8 mouse cellular contexts compared by ENCODE assay signal in the genomic region with DNA sequence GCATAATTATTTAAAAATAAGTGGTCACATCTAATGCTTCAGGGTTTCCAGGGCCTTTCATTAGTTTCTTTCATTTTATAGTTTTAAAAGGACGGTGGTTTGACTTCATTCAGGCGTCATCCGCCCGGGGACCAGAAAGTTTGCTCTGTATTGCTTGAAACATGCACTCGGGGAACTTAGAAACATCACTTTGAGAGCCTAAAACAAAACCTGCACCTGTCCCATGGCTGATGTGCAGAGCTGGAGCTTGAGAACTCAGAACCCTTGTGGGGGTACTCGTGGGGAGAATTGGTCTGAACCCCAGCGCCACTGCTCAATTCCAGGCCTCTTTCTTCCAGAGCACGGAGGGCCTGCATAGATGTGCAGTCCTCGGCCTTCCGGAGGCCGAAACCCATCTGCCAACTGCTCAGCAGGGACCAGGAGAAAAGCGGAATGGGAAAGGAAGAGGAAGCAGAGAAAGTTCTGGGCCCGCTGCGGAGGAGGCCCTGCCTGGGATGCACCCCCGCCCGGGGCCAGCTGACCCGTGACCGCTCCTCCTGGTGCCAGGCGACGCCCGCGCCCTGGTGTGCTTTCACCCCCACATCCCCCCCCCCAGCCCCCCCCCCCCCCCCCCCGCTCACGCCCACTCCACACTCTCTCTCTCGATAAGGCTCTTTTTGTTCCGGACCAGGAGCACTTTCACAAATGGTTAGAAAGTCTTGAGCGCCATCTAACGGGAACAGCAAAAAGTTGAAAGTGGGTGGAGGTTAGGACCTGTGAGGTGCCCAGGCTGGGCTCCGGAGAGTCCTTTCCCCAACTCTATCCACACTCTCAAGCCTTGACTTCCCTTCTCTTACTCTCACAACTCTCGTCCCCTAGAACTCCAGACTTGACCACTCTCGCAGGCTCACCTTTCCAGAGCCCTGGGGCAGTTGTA. TPM values are rescaled to one million over a fixed set of nuclear protein-coding genes. Genes with fewer than 3 reads are reported as not detected.
DNase-seq lines count a peak whose midpoint lies in the region; ATAC-seq and TF ChIP-seq lines count a peak whose summit lies in the region.

No protein-coding gene starts in this region.

- peak; percentile 92 for DNase-seq in heart, adult 11 months
- DNase-seq in heart, postnatal 14 days, result no peak
- peak; percentile 88 for DNase-seq in brain, adult 2 months (ENCODE audit: low read depth, low spot score)
- DNase-seq in forebrain, embryonic 11.5 days (ENCODE audit: low spot score), result peak; percentile 88
- DNase-seq in hindbrain, postnatal 0 days (ENCODE audit: low spot score), result peak; percentile 88
- peak; percentile 66 for DNase-seq in limb, embryonic 10.5 days (ENCODE audit: low spot score)
- DNase-seq in midbrain, embryonic 14.5 days, result peak; percentile 91
- DNase-seq in natural killer cell, adult 2 months (ENCODE audit: low spot score in 2 of 2), result no peak

- no peaks in the 10 kb centered on the region for H3K36me3 ChIP-seq in forebrain, embryonic 11.5 days (ENCODE audit: control insufficient read depth, insufficient read depth, low read length)
- no peaks in the 10 kb centered on the region for H3K36me3 ChIP-seq in hindbrain, postnatal 0 days (ENCODE audit: insufficient read depth, low read length)
- H3K36me3 ChIP-seq in limb, embryonic 10.5 days, result no peaks in the 10 kb centered on the region
- H3K36me3 ChIP-seq in midbrain, embryonic 14.5 days (ENCODE audit: control insufficient read depth, insufficient read depth, low read length), result no peaks in the 10 kb centered on the region

- H3K4me3 ChIP-seq in forebrain, embryonic 11.5 days (ENCODE audit: low read depth, low read length), result peak overlapping the region; percentile 61
- peak overlapping the region; percentile 45 for H3K4me3 ChIP-seq in hindbrain, postnatal 0 days (ENCODE audit: low read length)
- H3K4me3 ChIP-seq in limb, embryonic 10.5 days, result peak overlapping the region; percentile 48
- H3K4me3 ChIP-seq in midbrain, embryonic 14.5 days (replicated peaks; ENCODE audit: low read depth, low read length), result peak overlapping the region; percentile 59

- H3K4me1 ChIP-seq in forebrain, embryonic 11.5 days (replicated peaks; ENCODE audit: control insufficient read depth, insufficient read depth, low read length), result peaks cover 14% of the 10 kb centered on the region; the same call in 1 of the 2 replicates
- H3K4me1 ChIP-seq in hindbrain, postnatal 0 days (ENCODE audit: insufficient read depth, low read length), result no peaks in the 10 kb centered on the region; the same call in 1 of the 2 replicates
- peaks cover 18% of the 10 kb centered on the region for H3K4me1 ChIP-seq in limb, embryonic 10.5 days
- peaks cover 26% of the 10 kb centered on the region for H3K4me1 ChIP-seq in midbrain, embryonic 14.5 days (ENCODE audit: control insufficient read depth, insufficient read depth, low read length)

- 1% methylated on average over 24 of the region's 31 CpGs for WGBS in forebrain, embryonic 11.5 days
- 5% methylated on average over 26 of the region's 31 CpGs for WGBS in hindbrain, postnatal 0 days
- under 1% methylated on average over 22 of the region's 31 CpGs for WGBS in limb, embryonic 10.5 days
- under 1% methylated on average over 26 of the region's 31 CpGs for WGBS in midbrain, embryonic 14.5 days

- intact Hi-C loops in heart, postnatal 14 days (cut with DNase I), result loop anchor here (5.0 to 10.0 kb wide), 3 partner anchors 819 to 1837 kb away; no protein-coding TSS in a partner anchor

- H3K27ac ChIP-seq in forebrain, embryonic 11.5 days (ENCODE audit: low read depth, low read length), result peak overlapping the region; percentile 88
- H3K27ac ChIP-seq in hindbrain, postnatal 0 days, result peak overlapping the region; percentile 65
- 0 out of 2 replicates have a peak overlapping the region, but pooled peaks have one; percentile 14 for H3K27ac ChIP-seq in limb, embryonic 10.5 days
- H3K27ac ChIP-seq in midbrain, embryonic 14.5 days (replicated peaks; ENCODE audit: low read depth, low read length), result peak overlapping the region; percentile 87

- ATAC-seq in forebrain, embryonic 11.5 days (replicated peaks; ENCODE audit: low FRiP score), result peak; percentile 72
- ATAC-seq in hindbrain, postnatal 0 days, result peak; percentile 79
- peak; percentile 57 for ATAC-seq in midbrain, embryonic 14.5 days (ENCODE audit: low FRiP score, low TSS enrichment)

- peak; percentile 73 for TF ChIP-seq CTCF in hindbrain, postnatal 0 days (IDR thresholded peaks at IDR 0.05; ENCODE audit: low read depth)

- H3K9me3 ChIP-seq in forebrain, embryonic 11.5 days (ENCODE audit: control insufficient read depth, low read length), result no peaks in the 10 kb centered on the region
- H3K9me3 ChIP-seq in hindbrain, postnatal 0 days (ENCODE audit: low read length), result no peaks in the 10 kb centered on the region
- no peaks in the 10 kb centered on the region for H3K9me3 ChIP-seq in limb, embryonic 10.5 days (replicated peaks)
- no peaks in the 10 kb centered on the region for H3K9me3 ChIP-seq in midbrain, embryonic 14.5 days (ENCODE audit: control insufficient read depth, low read length)

- peak overlapping the region; percentile 90 for H3K9ac ChIP-seq in forebrain, embryonic 11.5 days (ENCODE audit: low read length)
- H3K9ac ChIP-seq in hindbrain, postnatal 0 days (replicated peaks; ENCODE audit: low read length), result peak overlapping the region; percentile 54
- peak overlapping the region; percentile 71 for H3K9ac ChIP-seq in midbrain, embryonic 14.5 days (replicated peaks; ENCODE audit: low read length)

- no peaks in the 10 kb centered on the region for H3K27me3 ChIP-seq in forebrain, embryonic 11.5 days (ENCODE audit: control insufficient read depth, insufficient read depth, low read length)
- H3K27me3 ChIP-seq in hindbrain, postnatal 0 days (ENCODE audit: insufficient read depth, low read length), result peaks cover 6% of the 10 kb centered on the region; the same call in 1 of the 2 replicates
- peaks cover 100% of the 10 kb centered on the region for H3K27me3 ChIP-seq in limb, embryonic 10.5 days (ENCODE audit: low read depth, poor library complexity, severe bottlenecking)
- H3K27me3 ChIP-seq in midbrain, embryonic 14.5 days (ENCODE audit: control insufficient read depth, insufficient read depth, low read length), result peaks cover 5% of the 10 kb centered on the region; the same call in 1 of the 2 replicates

- H3K4me2 ChIP-seq in forebrain, embryonic 11.5 days (ENCODE audit: low read depth, low read length, severe bottlenecking), result peak overlapping the region; percentile 75
- H3K4me2 ChIP-seq in hindbrain, postnatal 0 days (ENCODE audit: low read depth, low read length), result peak overlapping the region; percentile 67
- peak overlapping the region; percentile 72 for H3K4me2 ChIP-seq in midbrain, embryonic 14.5 days (ENCODE audit: low read length)

RNA-seq across cellular contexts. Expression of a gene that starts 18.7 kb away (rescaled TPM):
- total RNA-seq in heart, postnatal 14 days (2021), result not detected
- 28.5 and 29.3 TPM in 2 replicates for polyA plus RNA-seq in forebrain, embryonic 11.5 days (2014; fragmentation: Nextera tagmentation; extraction: Ambion mirVana)
- total RNA-seq in hindbrain, postnatal 0 days (2014; rRNA removed), result 30.7 and 37.3 TPM in 2 replicates
- polyA plus RNA-seq in hindbrain, postnatal 0 days (2015; fragmentation: Nextera tagmentation; extraction: Ambion mirVana), result 10.3 and 10.6 TPM in 2 replicates
- polyA plus RNA-seq in limb, embryonic 10.5 days (2016; fragmentation: Nextera tagmentation; extraction: Ambion mirVana), result 0.11 TPM in 1 of 2 replicates, not detected in the other
- polyA plus RNA-seq in midbrain, embryonic 14.5 days (2014; fragmentation: Nextera tagmentation; extraction: Ambion mirVana), result 20.0 and 24.5 TPM in 2 replicates

Comparison
In these comparisons a context has a peak if more than half of its experiments do, and no peak if none do; other contexts are left out.
1. DNase-seq: peak in heart, adult 11 months (single experiment), brain, adult 2 months (single experiment), forebrain, embryonic 11.5 days (single experiment), hindbrain, postnatal 0 days (single experiment), limb, embryonic 10.5 days (single experiment) and midbrain, embryonic 14.5 days (single experiment); none in heart, postnatal 14 days (0 of 2) and natural killer cell, adult 2 months (0 of 2).
2. H3K27ac ChIP-seq: peak in every context shown above with its lines; median percentile 88 in forebrain, embryonic 11.5 days; 87 in midbrain, embryonic 14.5 days; 65 in hindbrain, postnatal 0 days; 14 in limb, embryonic 10.5 days.
3. RNA of a gene that starts 18.7 kb away (polyA plus RNA-seq): 28.5 to 29.3 TPM in forebrain, embryonic 11.5 days, 20.0 to 24.5 TPM in midbrain, embryonic 14.5 days and 10.3 to 10.6 TPM in hindbrain, postnatal 0 days; 0.11 TPM in limb, embryonic 10.5 days; every median in the first group is over 10 times any median in the second.
4. Peak in every context shown above with its lines, with median percentiles within 50 percentile points of each other: ATAC-seq, H3K4me2 ChIP-seq, H3K4me3 ChIP-seq and H3K9ac ChIP-seq.